Comparison of ENCODE assay signal across 8 mouse cellular contexts in genomic region chr11:83852016-83852355, GRCm38 (mm10). TPM values are rescaled to one million over a fixed set of nuclear protein-coding genes. Genes with fewer than 3 reads are reported as not detected.
A peak's percentile ranks its signal among the peaks of the same experiment; 100 is the strongest.
DNase-seq lines count a peak whose midpoint lies in the region; ATAC-seq and TF ChIP-seq lines count a peak whose summit lies in the region.

No protein-coding gene starts in this region.

- H3K9ac ChIP-seq in intestine, embryonic 15.5 days, result peak overlapping the region; percentile 63
- H3K9ac ChIP-seq in liver, embryonic 11.5 days (ENCODE audit: low read depth, low read length), result peak overlapping the region; percentile 32; the same call in 1 of the 2 replicates
- H3K9ac ChIP-seq in stomach, postnatal 0 days (ENCODE audit: low read length), result peak overlapping the region; percentile 62

- no peak for TF ChIP-seq EP300 in stomach, postnatal 0 days (optimal IDR thresholded peaks at IDR 0.05)

- H3K4me1 ChIP-seq in intestine, embryonic 15.5 days (replicated peaks), result no peaks in the 10 kb centered on the region; the same call in 1 of the 2 replicates
- H3K4me1 ChIP-seq in liver, embryonic 11.5 days (replicated peaks; ENCODE audit: control insufficient read depth, insufficient read depth, low read length), result no peaks in the 10 kb centered on the region
- H3K4me1 ChIP-seq in stomach, postnatal 0 days (replicated peaks; ENCODE audit: control insufficient read depth, insufficient read depth), result no peaks in the 10 kb centered on the region

- under 1% methylated on average over 24 of the region's 24 CpGs for WGBS in intestine, embryonic 15.5 days
- under 1% methylated on average over 24 of the region's 24 CpGs for WGBS in liver, embryonic 11.5 days
- 3% methylated on average over 24 of the region's 24 CpGs for WGBS in stomach, postnatal 0 days

- peak overlapping the region; percentile 44 for H3K4me3 ChIP-seq in intestine, embryonic 15.5 days (replicated peaks)
- peak overlapping the region; percentile 34 for H3K4me3 ChIP-seq in liver, embryonic 11.5 days (ENCODE audit: low read depth, low read length)
- H3K4me3 ChIP-seq in stomach, postnatal 0 days (ENCODE audit: low read depth, low read length), result peak overlapping the region; percentile 45

- no peaks in the 10 kb centered on the region for H3K9me3 ChIP-seq in intestine, embryonic 15.5 days
- H3K9me3 ChIP-seq in liver, embryonic 11.5 days (ENCODE audit: control insufficient read depth, low read length), result no peaks in the 10 kb centered on the region
- H3K9me3 ChIP-seq in stomach, postnatal 0 days (ENCODE audit: control insufficient read depth, low read length), result no peaks in the 10 kb centered on the region

- H3K27ac ChIP-seq in intestine, embryonic 15.5 days, result peak overlapping the region; percentile 84
- H3K27ac ChIP-seq in liver, embryonic 11.5 days (ENCODE audit: low read depth, low read length), result peak overlapping the region; percentile 35
- peak overlapping the region; percentile 86 for H3K27ac ChIP-seq in stomach, postnatal 0 days (replicated peaks)

- peaks cover 42% of the 10 kb centered on the region for H3K27me3 ChIP-seq in intestine, embryonic 15.5 days (replicated peaks)
- H3K27me3 ChIP-seq in liver, embryonic 11.5 days (replicated peaks; ENCODE audit: control insufficient read depth, insufficient read depth, low read length), result peaks cover 75% of the 10 kb centered on the region
- H3K27me3 ChIP-seq in stomach, postnatal 0 days (ENCODE audit: control insufficient read depth, insufficient read depth, low read length), result peaks cover 7% of the 10 kb centered on the region; the same call in 1 of the 2 replicates

- no peaks in the 10 kb centered on the region for H3K36me3 ChIP-seq in intestine, embryonic 15.5 days
- no peaks in the 10 kb centered on the region for H3K36me3 ChIP-seq in liver, embryonic 11.5 days (ENCODE audit: control insufficient read depth, insufficient read depth, low read length)
- H3K36me3 ChIP-seq in stomach, postnatal 0 days (ENCODE audit: control insufficient read depth, insufficient read depth, low read length), result no peaks in the 10 kb centered on the region

- peak; percentile 66 for ATAC-seq in intestine, embryonic 15.5 days
- ATAC-seq in liver, embryonic 11.5 days (replicated peaks; ENCODE audit: low FRiP score), result no peak
- peak; percentile 29; the same call in 1 of the 2 replicates for ATAC-seq in stomach, postnatal 0 days (ENCODE audit: low FRiP score, low TSS enrichment)
- no peak for ATAC-seq in cerebellum, adult (ENCODE audit: insufficient number of reproducible peaks, low FRiP score, low TSS enrichment)

- DNase-seq in urinary bladder, postnatal 14 days (ENCODE audit: low spot score), result peak; percentile 33
- no peak for DNase-seq in urinary bladder, postnatal 4 days (ENCODE audit: low spot score in 2 of 2)
- peak; percentile 57 for DNase-seq in liver, embryonic 11.5 days (ENCODE audit: low spot score)
- DNase-seq in stomach, postnatal 0 days (ENCODE audit: low spot score), result peak; percentile 59
- DNase-seq in right cerebral cortex, postnatal 10 days (ENCODE audit: low spot score in 2 of 2), result no peak
- DNase-seq in c-Kit-positive CD71-positive TER-119-positive erythroid progenitor cells, embryonic 14.5 days (ENCODE audit: low spot score), result no peak

- no peak for TF ChIP-seq CTCF in stomach, postnatal 0 days (IDR thresholded peaks at IDR 0.05; ENCODE audit: low read depth)

- peak overlapping the region; percentile 62 for H3K4me2 ChIP-seq in intestine, embryonic 15.5 days (replicated peaks)
- H3K4me2 ChIP-seq in liver, embryonic 11.5 days, result peak overlapping the region; percentile 56
- H3K4me2 ChIP-seq in stomach, postnatal 0 days (replicated peaks; ENCODE audit: low read depth), result peak overlapping the region; percentile 69

RNA-seq across cellular contexts. Expression of gene Hnf1b, which starts 2.1 kb away (rescaled TPM):
- polyA plus RNA-seq in intestine, embryonic 15.5 days (2015; fragmentation: Nextera tagmentation; extraction: Ambion mirVana), result 9.3 and 11.2 TPM in 2 replicates
- polyA plus RNA-seq in liver, embryonic 11.5 days (2014; fragmentation: Nextera tagmentation; extraction: Ambion mirVana), result 4.5 and 5.0 TPM in 2 replicates
- polyA plus RNA-seq in stomach, postnatal 0 days (2015; fragmentation: Nextera tagmentation; extraction: Ambion mirVana), result 4.8 and 5.0 TPM in 2 replicates

Comparison
In these comparisons a context has a peak if more than half of its experiments do, and no peak if none do; other contexts are left out.
1. DNase-seq: peak in urinary bladder, postnatal 14 days (single experiment), liver, embryonic 11.5 days (single experiment) and stomach, postnatal 0 days (single experiment); none in urinary bladder, postnatal 4 days (0 of 2), right cerebral cortex, postnatal 10 days (0 of 2) and c-Kit-positive CD71-positive TER-119-positive erythroid progenitor cells, embryonic 14.5 days (single experiment).
2. ATAC-seq: peak in intestine, embryonic 15.5 days (single experiment) and stomach, postnatal 0 days (single experiment); none in liver, embryonic 11.5 days (single experiment) and cerebellum, adult (single experiment).
3. H3K27ac ChIP-seq: peak in every context shown above with its lines; median percentile 86 in stomach, postnatal 0 days; 84 in intestine, embryonic 15.5 days; 35 in liver, embryonic 11.5 days.
4. Peak in every context shown above with its lines, with median percentiles within 50 percentile points of each other: H3K4me2 ChIP-seq, H3K4me3 ChIP-seq and H3K9ac ChIP-seq.